Mouse (Mus musculus) heart, postnatal 0 days (tissue): ENCODE data around the gene Zfp697. TPM values are rescaled to one million over a fixed set of nuclear protein-coding genes. Genes with fewer than 3 reads are reported as not detected.

Experiments
- ATAC-seq: fragments of 200-750 bp; cut with Nextera tagmentation; 2 replicates; pipeline ENCODE4 v1.8.0; 2017; ENCODE audit warnings: low read depth, moderate number of reproducible peaks, moderate library complexity; ENCODE audit not compliant: insufficient read depth
- DNase-seq: peaks from one replicate; pipeline ENCODE4 v3.0.0-alpha.2; 2016; ENCODE audit warnings: low spot score
- H3K27ac ChIP-seq: fragments of 300-500 bp; sonication (generic); 2 replicates; pipeline ENCODE4 v1.5.1; 2014; ENCODE audit warnings: low read depth, mild to moderate bottlenecking
- H3K27me3 ChIP-seq: fragments of 300-500 bp; sonication (generic); 2 replicates; pipeline ENCODE4 v1.6.1; 2014; ENCODE audit warnings: low read length, mixed read lengths; ENCODE audit not compliant: control insufficient read depth, insufficient read depth
- H3K36me3 ChIP-seq: fragments of 300-500 bp; sonication (generic); replicated peaks from 2 replicates; pipeline ENCODE4 v1.6.1; 2014; ENCODE audit warnings: low read length, mixed read lengths; ENCODE audit not compliant: control insufficient read depth, insufficient read depth
- H3K4me1 ChIP-seq: fragments of 300-500 bp; sonication (generic); 2 replicates; pipeline ENCODE4 v1.6.1; 2014; ENCODE audit warnings: antibody characterized with exemption; ENCODE audit not compliant: control insufficient read depth, insufficient read depth
- H3K4me2 ChIP-seq: fragments of 300-500 bp; sonication (generic); 2 replicates; pipeline ENCODE4 v1.6.1; 2014; ENCODE audit warnings: low read depth, mild to moderate bottlenecking, low read length, moderate library complexity
- H3K4me3 ChIP-seq: fragments of 300-500 bp; sonication (generic); 2 replicates; pipeline ENCODE4 v1.5.1; 2014; ENCODE audit warnings: low read depth, low read length
- H3K9ac ChIP-seq: fragments of 300-500 bp; sonication (generic); replicated peaks from 2 replicates; pipeline ENCODE4 v1.6.1; 2014; ENCODE audit warnings: low read depth, low read length, mixed read lengths
- H3K9me3 ChIP-seq: fragments of 300-500 bp; sonication (generic); replicated peaks from 2 replicates; pipeline ENCODE4 v1.6.1; 2016; ENCODE audit warnings: low read length; ENCODE audit not compliant: control insufficient read depth
- CTCF ChIP-seq: IDR thresholded peaks from 2 replicates; pipeline ENCODE4 v1.5.1; 2016; ENCODE audit warnings: antibody characterized with exemption, control low read depth, low read depth
- EP300 ChIP-seq: IDR thresholded peaks from 2 replicates; pipeline ENCODE4 v1.6.1; 2016; ENCODE audit warnings: antibody characterized with exemption, low read depth
- WGBS: fragments of 180-500 bp; shearing (Covaris S2); extraction: QIAGEN DNeasy Blood & Tissue Kit; methylation state at CpG from one replicate; pipeline ENCODE4 v1.1.7; 2014; 5-methylcytosine and 5-hydroxymethylcytosine counted together
- polyA plus RNA-seq: library from polyadenylated mRNA; unstranded; fragments of >200 nt; fragmentation: Nextera tagmentation; extraction: Ambion mirVana; gene quantifications from 2 replicates; pipeline ENCODE4 v1.2.1, GENCODE M21; 2015
- total RNA-seq: library from RNA; depleted of rRNA; stranded (reverse); fragments of >200 nt; gene quantifications from 2 replicates; pipeline ENCODE4 v1.2.3, GENCODE M21; 2014; ENCODE audit warnings: low replicate concordance

Gene Zfp697
- total and polyA plus RNA-seq, 2 experiments from 2014 or later: 9.4 to 20.8 TPM

- H3K36me3 ChIP-seq: no peaks in the 10 kb centered on the region
- DNase-seq: no peak
- 76% methylated on average over 3 of the region's 3 CpGs for WGBS
- no peak overlapping the region for H3K27ac ChIP-seq
- no peak overlapping the region for H3K4me3 ChIP-seq
- ATAC-seq: no peak
- no peak overlapping the region for H3K4me2 ChIP-seq
- TF ChIP-seq EP300: no peak
- H3K4me1 ChIP-seq: no peaks in the 10 kb centered on the region
- H3K27me3 ChIP-seq: no peaks in the 10 kb centered on the region
- H3K9me3 ChIP-seq: no peaks in the 10 kb centered on the region
- no peak overlapping the region for H3K9ac ChIP-seq
These were observed 247.4 kb downstream of the Zfp697 start for GRCm38 (mm10) chr3:98629633-98630032.

GRCm38 (mm10) chr3:98630152-98630551 is 247.9 kb downstream of the Zfp697 start, which contains the start of gene Hsd3b5:
Gene Hsd3b5, minus strand, starts transcription at chr3:98630252.
- Histone ChIP-seq H3K27me3 (no peaks in the 10 kb centered on the region), H3K9me3 (no peaks in the 10 kb centered on the region), H3K4me2 (no peak within 1 kb of the TSS), H3K4me1 (no peaks in the 10 kb centered on the region), H3K9ac (no peak within 1 kb of the TSS), H3K4me3 (no peak within 1 kb of the TSS), H3K36me3 (no peaks in the 10 kb centered on the region), H3K27ac (no peak within 1 kb of the TSS)
- no peak for ATAC-seq
- TF ChIP-seq CTCF: no peak
- no peak for TF ChIP-seq EP300
- no peak for DNase-seq

- Histone ChIP-seq H3K4me1 (no peaks in the 10 kb centered on the region), H3K27ac (no peak overlapping the region), H3K36me3 (no peaks in the 10 kb centered on the region), H3K9ac (no peak overlapping the region), H3K4me3 (no peak overlapping the region), H3K27me3 (no peaks in the 10 kb centered on the region), H3K4me2 (no peak overlapping the region), H3K9me3 (no peaks in the 10 kb centered on the region)
- ATAC-seq (no peak), DNase-seq (no peak)
- TF ChIP-seq CTCF (no peak), EP300 (no peak)
- 81% methylated on average over 1 of the region's 1 CpGs for WGBS
These were observed 252.9 kb downstream of the Zfp697 start for GRCm38 (mm10) chr3:98635145-98635544.

- H3K27ac ChIP-seq: no peak overlapping the region
- DNase-seq (no peak), ATAC-seq (no peak)
- no peaks in the 10 kb centered on the region for H3K27me3 ChIP-seq
- no peak for TF ChIP-seq EP300
- TF ChIP-seq CTCF: no peak
- no peaks in the 10 kb centered on the region for H3K9me3 ChIP-seq
- no peak overlapping the region for H3K4me3 ChIP-seq
- no peak overlapping the region for H3K9ac ChIP-seq
- no peak overlapping the region for H3K4me2 ChIP-seq
- no peaks in the 10 kb centered on the region for H3K4me1 ChIP-seq
- H3K36me3 ChIP-seq: no peaks in the 10 kb centered on the region
These were observed 298.5 kb downstream of the Zfp697 start for GRCm38 (mm10) chr3:98680786-98681185.

GRCm38 (mm10) chr3:98682401-98682800 is 300.1 kb downstream of the Zfp697 start:
- TF ChIP-seq CTCF: no peak
- TF ChIP-seq EP300: no peak
- no peaks in the 10 kb centered on the region for H3K9me3 ChIP-seq
- DNase-seq: no peak
- no peaks in the 10 kb centered on the region for H3K27me3 ChIP-seq
- H3K4me2 ChIP-seq: no peak overlapping the region
- H3K36me3 ChIP-seq: no peaks in the 10 kb centered on the region
- no peaks in the 10 kb centered on the region for H3K4me1 ChIP-seq
- no peak overlapping the region for H3K27ac ChIP-seq
- H3K4me3 ChIP-seq: no peak overlapping the region
- H3K9ac ChIP-seq: no peak overlapping the region
- 62% methylated on average over 1 of the region's 1 CpGs for WGBS
- no peak for ATAC-seq

- ATAC-seq: no peak
- Histone ChIP-seq H3K9me3 (no peaks in the 10 kb centered on the region), H3K9ac (no peak overlapping the region), H3K4me1 (no peaks in the 10 kb centered on the region), H3K27me3 (no peaks in the 10 kb centered on the region), H3K4me3 (no peak overlapping the region), H3K4me2 (no peak overlapping the region), H3K36me3 (no peaks in the 10 kb centered on the region), H3K27ac (no peak overlapping the region)
- no peak for DNase-seq
- TF ChIP-seq EP300: no peak
- TF ChIP-seq CTCF: no peak
These were observed 338.5 kb downstream of the Zfp697 start for GRCm38 (mm10) chr3:98720740-98721139.
